Mouse (Mus musculus) T-helper 2 cell (primary cell): Measurements from ENCODE around the gene Mettl7a3.
"Not testable (repeated sequence)": the region's sequence is repeated elsewhere in the genome, so short reads cannot be mapped to it uniquely, and the experiment has no call there.

ENCODE experiments used
- in situ Hi-C: fragments of 300-600 bp; cut with MboI, MseI; formaldehyde crosslinking; loops from one replicate; pipeline ENCODE4 v1.15.1; 2025; ENCODE audit warnings: high pct_unique_total_duplicates

Gene Mettl7a3

GRCm38 (mm10) chr15:100334629-100335028, at the start of gene Mettl7a3:
TSS of gene Mettl7a3 (plus strand) at chr15:100334929.
- in situ Hi-C loops, result loop anchor here (5.0 kb wide), 1 partner anchor 43 kb away; no protein-coding TSS in a partner anchor

GRCm38 (mm10) chr15:100288980-100289379, 45.7 kb upstream of the Mettl7a3 start:
- in situ Hi-C loops, result no loop called here

GRCm38 (mm10) chr15:100290858-100291257, 43.9 kb upstream of the Mettl7a3 start:
- in situ Hi-C loops, result no loop called here

- in situ Hi-C loops, result no loop called here
Observed at GRCm38 (mm10) chr15:100292326-100292725, 42.4 kb upstream of the Mettl7a3 start.

- in situ Hi-C loops, result no loop called here
Observed at GRCm38 (mm10) chr15:100297856-100298255, 36.9 kb upstream of the Mettl7a3 start.

- in situ Hi-C loops, result no loop called here
Observed at GRCm38 (mm10) chr15:100300499-100300898, 34.2 kb upstream of the Mettl7a3 start.

- in situ Hi-C loops, result no loop called here
Observed at GRCm38 (mm10) chr15:100301556-100301955, 33.2 kb upstream of the Mettl7a3 start.

- in situ Hi-C loops, result no loop called here
Observed at GRCm38 (mm10) chr15:100303428-100304018, 31.2 kb upstream of the Mettl7a3 start.

- in situ Hi-C loops, result no loop called here
Observed at GRCm38 (mm10) chr15:100304019-100304991, 30.4 kb upstream of the Mettl7a3 start, which contains the start of gene Mettl7a1. TSS of gene Mettl7a1 (plus strand) at chr15:100304140.

- in situ Hi-C loops, result no loop called here
Observed at GRCm38 (mm10) chr15:100306201-100306600, 28.5 kb upstream of the Mettl7a3 start.

GRCm38 (mm10) chr15:100307438-100308096, 27.2 kb upstream of the Mettl7a3 start:
- in situ Hi-C loops, result not testable (repeated sequence)

- in situ Hi-C loops, result no loop called here
Observed at GRCm38 (mm10) chr15:100312346-100312745, 22.4 kb upstream of the Mettl7a3 start.

GRCm38 (mm10) chr15:100314448-100315145, 20.1 kb upstream of the Mettl7a3 start:
- in situ Hi-C loops, result no loop called here

GRCm38 (mm10) chr15:100318014-100318671, 16.6 kb upstream of the Mettl7a3 start:
- in situ Hi-C loops, result not testable (repeated sequence)

GRCm38 (mm10) chr15:100319884-100320283, 14.8 kb upstream of the Mettl7a3 start:
- in situ Hi-C loops, result no loop called here

- in situ Hi-C loops, result no loop called here
Observed at GRCm38 (mm10) chr15:100320295-100320905, 14.3 kb upstream of the Mettl7a3 start.

- in situ Hi-C loops, result no loop called here
Observed at GRCm38 (mm10) chr15:100321134-100321533, 13.6 kb upstream of the Mettl7a3 start.

- in situ Hi-C loops, result no loop called here
Observed at GRCm38 (mm10) chr15:100324021-100324591, 10.6 kb upstream of the Mettl7a3 start.

GRCm38 (mm10) chr15:100325235-100325634, 9.5 kb upstream of the Mettl7a3 start:
- in situ Hi-C loops, result no loop called here

GRCm38 (mm10) chr15:100328089-100328488, 6.6 kb upstream of the Mettl7a3 start:
- in situ Hi-C loops, result not testable (repeated sequence)
